Mouse (Mus musculus) myocyte (in vitro differentiated cells): ENCODE measurements around the gene Dact3. TPM values are rescaled to one million over a fixed set of nuclear protein-coding genes. Genes with fewer than 3 reads are reported as not detected.

ENCODE experiments used
- H3K27me3 ChIP-seq: one replicate; pipeline ENCODE4 v1.6.1; 2011; ENCODE audit not compliant: control insufficient read depth, insufficient read depth, insufficient read length
- H3K36me3 ChIP-seq: one replicate; pipeline ENCODE4 v1.6.1; 2011; ENCODE audit not compliant: control insufficient read depth, insufficient read depth
- H3K4me2 ChIP-seq: one replicate; pipeline ENCODE4 v1.6.1; 2011; ENCODE audit warnings: low read depth, control low read depth
- H3K4me3 ChIP-seq: one replicate; pipeline ENCODE4 v1.5.1; 2011; ENCODE audit warnings: mild to moderate bottlenecking, control low read depth, moderate library complexity
- H3K79me2 ChIP-seq: one replicate; pipeline ENCODE4 v1.6.1; 2011; ENCODE audit not compliant: control insufficient read depth, insufficient read depth
- H3ac ChIP-seq: one replicate; pipeline ENCODE4 v1.6.1; 2011; ENCODE audit not compliant: control insufficient read depth, insufficient read length
- CEBPB ChIP-seq: IDR thresholded peaks from 2 replicates; pipeline ENCODE4 v1.6.1; 2011; ENCODE audit warnings: mild to moderate bottlenecking, moderate library complexity; ENCODE audit not compliant: poor library complexity, insufficient read depth, severe bottlenecking
- E2F4 ChIP-seq: IDR thresholded peaks from one replicate; pipeline ENCODE4 v1.6.1; 2011; ENCODE audit warnings: mild to moderate bottlenecking, control low read depth, moderate library complexity; ENCODE audit not compliant: insufficient read depth
- MAX ChIP-seq: IDR thresholded peaks from one replicate; pipeline ENCODE4 v1.6.1; 2011; ENCODE audit warnings: low read depth, mild to moderate bottlenecking, control low read depth
- MYOD1 ChIP-seq, 3 experiments: IDR thresholded peaks; one replicate each; pipeline ENCODE4 v1.6.1; 2011; ENCODE audit warnings: control low read depth in 2 of 3, low read depth in 2 of 3, mild to moderate bottlenecking in 2 of 3, moderate library complexity in 1 of 3; ENCODE audit not compliant: insufficient read length in 2 of 3, control insufficient read depth in 1 of 3
- MYOG ChIP-seq, 3 experiments: IDR thresholded peaks; one replicate each; pipeline ENCODE4 v1.6.1; 2011; ENCODE audit warnings: control low read depth in 2 of 3, low read depth in 2 of 3, mild to moderate bottlenecking in 2 of 3; ENCODE audit not compliant: insufficient read length in 2 of 3, control insufficient read depth in 1 of 3, insufficient read depth in 1 of 3
- POLR2A ChIP-seq: IDR thresholded peaks from one replicate; pipeline ENCODE4 v1.6.1; 2011; ENCODE audit warnings: low read depth, mild to moderate bottlenecking, control low read depth, moderate library complexity; ENCODE audit not compliant: insufficient read length
- POLR2AphosphoS2 ChIP-seq: IDR thresholded peaks from one replicate; pipeline ENCODE4 v1.6.1; 2011; ENCODE audit warnings: low read depth, control low read depth; ENCODE audit not compliant: insufficient read length
- REST ChIP-seq: IDR thresholded peaks from one replicate; pipeline ENCODE4 v1.6.1; 2011; ENCODE audit warnings: mild to moderate bottlenecking, control low read depth, moderate library complexity; ENCODE audit not compliant: insufficient read depth, insufficient read length
- SRF ChIP-seq: IDR thresholded peaks from one replicate; pipeline ENCODE4 v1.6.1; 2011; ENCODE audit warnings: low read depth; ENCODE audit not compliant: control insufficient read depth, insufficient read length
- TCF12 ChIP-seq: IDR thresholded peaks from one replicate; pipeline ENCODE4 v1.6.1; 2011; ENCODE audit warnings: mild to moderate bottlenecking, control low read depth; ENCODE audit not compliant: poor library complexity, insufficient read depth, severe bottlenecking
- TCF3 ChIP-seq: IDR thresholded peaks from one replicate; pipeline ENCODE4 v1.6.1; 2011; ENCODE audit warnings: low read depth, control low read depth; ENCODE audit not compliant: insufficient read length
- USF1 ChIP-seq: IDR thresholded peaks from one replicate; pipeline ENCODE4 v1.6.1; 2011; ENCODE audit warnings: low read depth, mild to moderate bottlenecking, control low read depth, moderate library complexity
- polyA plus RNA-seq: library from polyadenylated mRNA; unstranded; fragments of >200 nt; fragmentation: generic; extraction: Trizol; gene quantifications from one replicate; pipeline ENCODE4 v1.2.1, GENCODE M21; 2012; ENCODE audit warnings: missing spikeins

Dact3 gene
- polyA plus RNA-seq, 1 experiment = 10.0 TPM

- no peaks in the 10 kb centered on the region for H3K36me3 ChIP-seq
- H3K4me2 ChIP-seq = no peak overlapping the region
- no peak overlapping the region for H3K4me3 ChIP-seq
- no peaks in the 10 kb centered on the region for H3K79me2 ChIP-seq
- H3K27me3 ChIP-seq = no peaks in the 10 kb centered on the region
- TF ChIP-seq USF1 (no peak), SRF (no peak), TCF3 (no peak), E2F4 (no peak), REST (no peak), CEBPB (no peak), POLR2A (no peak), TCF12 (no peak), POLR2AphosphoS2 (no peak), MAX (no peak), MYOG (IDR thresholded peaks at IDR 0.05; ENCODE audit: control insufficient read depth in 1 of 3, insufficient read depth in 1 of 3, insufficient read length in 2 of 3, low read depth in 2 of 3) (no peak), MYOD1 (IDR thresholded peaks at IDR 0.05; ENCODE audit: control insufficient read depth in 1 of 3, insufficient read length in 2 of 3, low read depth in 2 of 3) (no peak)
- no peak overlapping the region for H3ac ChIP-seq
Observed at GRCm38 (mm10) chr7:16931968-16932627, 57.0 kb downstream of the Dact3 start.

- H3K79me2 ChIP-seq = no peaks in the 10 kb centered on the region
- H3K4me3 ChIP-seq = no peak overlapping the region
- H3K4me2 ChIP-seq = no peak overlapping the region
- H3K36me3 ChIP-seq = no peaks in the 10 kb centered on the region
- TF ChIP-seq SRF (no peak), CEBPB (no peak), TCF12 (no peak)
- H3ac ChIP-seq = no peak overlapping the region
- H3K27me3 ChIP-seq = no peaks in the 10 kb centered on the region
Observed at GRCm38 (mm10) chr7:16932704-16933577, 57.8 kb downstream of the Dact3 start.

Other genes starting within 250 kb of the Dact3 start
- not detected for gene Ceacam15, start 199.6 kb upstream of the Dact3 start, polyA plus RNA-seq
- not detected for gene Ceacam9, start 153.4 kb upstream of the Dact3 start, polyA plus RNA-seq
- gene Ap2s1, start 136.9 kb upstream of the Dact3 start, polyA plus RNA-seq = 247 TPM
- gene Slc1a5, start 94.0 kb upstream of the Dact3 start, polyA plus RNA-seq = 113 TPM
- gene Strn4, start 59.4 kb upstream of the Dact3 start, polyA plus RNA-seq = 51.8 TPM
- gene Fkrp, start 58.6 kb upstream of the Dact3 start, polyA plus RNA-seq = 26.7 TPM
- gene Prkd2, start 32.4 kb upstream of the Dact3 start, polyA plus RNA-seq = 4.7 TPM
- gene Gng8, start 16.5 kb downstream of the Dact3 start, polyA plus RNA-seq = 3.8 TPM
- 2.6 TPM for gene Ptgir, start 31.2 kb downstream of the Dact3 start, polyA plus RNA-seq
- gene Calm3, start 48.8 kb downstream of the Dact3 start, polyA plus RNA-seq = 336 TPM
- gene Pnmal2, start 69.4 kb downstream of the Dact3 start, polyA plus RNA-seq = 44.4 TPM
- gene Pnmal1, start 84.4 kb downstream of the Dact3 start, polyA plus RNA-seq = 0.05 TPM
- gene Gm42372, start 107.8 kb downstream of the Dact3 start, polyA plus RNA-seq = not detected
- gene Ccdc8, start 117.4 kb downstream of the Dact3 start, polyA plus RNA-seq = 21.0 TPM
- 126 TPM for gene Ppp5c, start 152.6 kb downstream of the Dact3 start, polyA plus RNA-seq
- 0.16 TPM for gene Hif3a, start 187.1 kb downstream of the Dact3 start, polyA plus RNA-seq
- not detected for gene Psg16, start 198.7 kb downstream of the Dact3 start, polyA plus RNA-seq